Mouse (Mus musculus) right cerebral cortex, postnatal 14 days (tissue): Measurements from ENCODE around the gene Nono.
A peak's percentile ranks its signal among the peaks of the same experiment; 100 is the strongest.

ENCODE experiments used
- DNase-seq: peaks from one replicate; pipeline ENCODE4 v3.0.0; 2022

The Nono gene

DNA sequence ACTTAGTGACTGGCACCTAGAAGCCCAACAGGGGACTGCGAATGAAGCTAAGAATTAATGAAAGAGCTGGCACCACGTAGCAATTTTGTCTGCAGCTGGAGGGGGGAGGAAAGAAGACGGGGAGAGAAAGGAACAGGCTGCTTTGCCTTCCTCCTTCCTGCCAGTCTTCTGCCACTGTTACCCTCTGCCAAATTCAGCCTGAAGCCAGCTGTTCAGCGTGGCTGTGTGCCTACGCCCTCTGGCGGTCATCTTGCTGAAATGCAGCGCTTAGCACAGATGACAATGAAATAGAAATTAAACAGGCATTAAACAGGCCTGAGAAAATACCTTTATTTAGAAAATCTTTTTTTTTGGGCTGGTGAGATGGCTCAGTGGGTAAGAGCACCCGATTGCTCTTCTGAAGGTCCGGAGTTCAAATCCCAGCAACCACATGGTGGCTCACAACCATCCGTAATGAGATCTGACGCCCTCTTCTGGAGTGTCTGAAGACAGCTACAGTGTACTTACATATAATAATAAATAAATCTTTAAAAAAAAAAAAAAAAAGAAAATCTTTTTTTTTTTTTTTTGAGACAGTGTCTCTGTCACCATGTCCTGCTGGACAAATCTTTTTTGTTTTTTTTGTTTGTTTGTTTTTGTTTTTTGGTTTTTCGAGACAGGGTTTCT, 57.5 kb downstream of the Nono start:
- DNase-seq, result peak; percentile 33
